Mouse (Mus musculus) heart, embryonic 11.5 days (tissue): ENCODE data around the gene Gnb1. TPM values are rescaled to one million over a fixed set of nuclear protein-coding genes. Genes with fewer than 3 reads are reported as not detected.

Experiments
- ATAC-seq: fragments of 200-750 bp; cut with Nextera tagmentation; replicated peaks from 2 replicates; pipeline ENCODE4 v1.8.0; 2017; ENCODE audit warnings: moderate library complexity; ENCODE audit not compliant: insufficient number of reproducible peaks, low FRiP score, low TSS enrichment
- H3K27ac ChIP-seq: fragments of 300-500 bp; sonication (generic); 2 replicates; pipeline ENCODE4 v1.5.1; 2014; ENCODE audit warnings: mild to moderate bottlenecking, low read depth, low read length
- H3K27me3 ChIP-seq: fragments of 300-500 bp; sonication (generic); 2 replicates; pipeline ENCODE4 v1.6.1; 2014; ENCODE audit warnings: mild to moderate bottlenecking, low read length, mixed read lengths; ENCODE audit not compliant: control insufficient read depth, insufficient read depth
- H3K36me3 ChIP-seq: fragments of 300-500 bp; sonication (generic); 2 replicates; pipeline ENCODE4 v1.6.1; 2014; ENCODE audit warnings: mild to moderate bottlenecking, low read length, moderate library complexity, mixed read lengths; ENCODE audit not compliant: control insufficient read depth, insufficient read depth
- H3K4me1 ChIP-seq: fragments of 300-500 bp; sonication (generic); 2 replicates; pipeline ENCODE4 v1.6.1; 2014; ENCODE audit warnings: low read length; ENCODE audit not compliant: control insufficient read depth, insufficient read depth
- H3K4me2 ChIP-seq: fragments of 300-500 bp; sonication (generic); 2 replicates; pipeline ENCODE4 v1.6.1; 2014; ENCODE audit warnings: mild to moderate bottlenecking, moderate library complexity
- H3K4me3 ChIP-seq: fragments of 300-500 bp; sonication (generic); 2 replicates; pipeline ENCODE4 v1.5.1; 2014; ENCODE audit warnings: low read depth, low read length
- H3K9ac ChIP-seq: fragments of 300-500 bp; sonication (generic); 2 replicates; pipeline ENCODE4 v1.6.1; 2014; ENCODE audit warnings: mild to moderate bottlenecking, low read depth, low read length, moderate library complexity
- H3K9me3 ChIP-seq: fragments of 300-500 bp; sonication (generic); replicated peaks from 2 replicates; pipeline ENCODE4 v1.6.1; 2016; ENCODE audit warnings: low read length; ENCODE audit not compliant: control insufficient read depth
- WGBS: fragments of 180-500 bp; shearing (Covaris S2); extraction: QIAGEN DNeasy Blood & Tissue Kit; methylation state at CpG from one replicate; pipeline ENCODE4 v1.1.7; 2014; ENCODE audit not compliant: insufficient replicate concordance; 5-methylcytosine and 5-hydroxymethylcytosine counted together
- polyA plus RNA-seq: library from polyadenylated mRNA; unstranded; fragments of >200 nt; fragmentation: Nextera tagmentation; extraction: Ambion mirVana; gene quantifications from 2 replicates; pipeline ENCODE4 v1.2.1, GENCODE M21; 2014

Gene Gnb1
- polyA plus RNA-seq, 1 experiment from 2014 or later, result 410 TPM

DNA sequence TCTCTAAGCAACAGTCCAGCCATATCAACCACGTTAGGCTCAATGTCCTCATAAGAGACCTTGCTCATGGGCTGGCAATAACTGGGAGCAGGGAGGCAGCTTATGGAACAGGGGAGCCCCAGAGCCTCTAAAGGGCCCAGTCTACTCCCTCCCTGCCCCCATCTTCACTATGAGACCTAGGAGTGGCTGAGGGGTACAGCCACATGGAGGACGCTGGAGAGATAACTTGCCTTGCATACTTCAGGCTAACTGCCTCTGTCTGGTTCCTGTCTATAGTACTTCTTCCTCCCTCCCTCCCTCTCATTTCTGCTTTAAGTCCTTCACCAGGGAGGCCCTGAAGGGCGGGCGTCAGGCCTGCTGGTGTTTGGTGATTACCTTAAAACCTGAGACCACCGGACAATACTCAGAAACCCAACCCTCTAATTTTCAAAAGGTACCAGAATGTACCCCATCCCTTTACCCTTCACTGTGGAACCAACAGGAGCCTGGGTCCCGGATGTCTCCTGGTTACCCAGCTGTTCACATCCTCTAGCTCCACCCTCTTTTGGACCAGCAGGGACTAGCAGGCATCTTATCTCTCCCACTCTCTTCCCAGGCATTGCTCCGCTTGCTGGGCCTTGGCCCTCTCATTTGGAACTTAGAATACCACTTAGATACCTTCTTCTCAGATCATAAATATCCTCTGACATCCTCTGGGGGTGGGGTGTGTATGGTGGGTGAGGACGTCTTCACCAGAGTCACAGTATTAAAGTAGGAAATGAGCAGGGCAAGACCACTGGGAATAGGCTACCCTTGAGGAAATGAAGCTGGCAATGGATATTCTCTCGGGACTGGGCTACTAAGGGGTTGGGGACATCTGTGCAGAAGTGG lies 1.8 kb upstream of the Gnb1 start:
- Histone ChIP-seq H3K36me3 (no peaks in the 10 kb centered on the region), H3K27ac (peak overlapping the region; percentile 78), H3K4me1 (peaks cover 43% of the 10 kb centered on the region), H3K9ac (no peak overlapping the region), H3K4me2 (no peak overlapping the region), H3K4me3 (no peak overlapping the region), H3K9me3 (no peaks in the 10 kb centered on the region), H3K27me3 (no peaks in the 10 kb centered on the region)
- no peak for ATAC-seq
- WGBS, result 51% methylated on average over 9 of the region's 9 CpGs

- H3K4me1 ChIP-seq, result peaks cover 45% of the 10 kb centered on the region
- H3K9ac ChIP-seq, result peak overlapping the region; percentile 99
- peak overlapping the region; percentile 81 for H3K4me2 ChIP-seq
- ATAC-seq, result no peak
- H3K36me3 ChIP-seq, result no peaks in the 10 kb centered on the region
- H3K9me3 ChIP-seq, result no peaks in the 10 kb centered on the region
- H3K27me3 ChIP-seq, result no peaks in the 10 kb centered on the region
- 40% methylated on average over 5 of the region's 5 CpGs for WGBS
- H3K27ac ChIP-seq, result peak overlapping the region; percentile 91; the same call in 1 of the 2 replicates
- H3K4me3 ChIP-seq, result peak overlapping the region; percentile 71
These were observed 705 bp upstream of the Gnb1 start for GRCm38 (mm10) chr4:155490456-155490855.

GRCm38 (mm10) chr4:155491529-155492130 lies 469 bp downstream of the Gnb1 start:
- peak overlapping the region; percentile 81 for H3K4me2 ChIP-seq
- H3K9ac ChIP-seq, result peak overlapping the region; percentile 99
- no peaks in the 10 kb centered on the region for H3K9me3 ChIP-seq
- no peaks in the 10 kb centered on the region for H3K27me3 ChIP-seq
- H3K4me1 ChIP-seq, result peaks cover 44% of the 10 kb centered on the region
- ATAC-seq, result peak; percentile 43
- peak overlapping the region; percentile 71 for H3K4me3 ChIP-seq
- H3K27ac ChIP-seq, result peak overlapping the region; percentile 91
- under 1% methylated on average over 52 of the region's 54 CpGs for WGBS
- H3K36me3 ChIP-seq, result no peaks in the 10 kb centered on the region

DNA sequence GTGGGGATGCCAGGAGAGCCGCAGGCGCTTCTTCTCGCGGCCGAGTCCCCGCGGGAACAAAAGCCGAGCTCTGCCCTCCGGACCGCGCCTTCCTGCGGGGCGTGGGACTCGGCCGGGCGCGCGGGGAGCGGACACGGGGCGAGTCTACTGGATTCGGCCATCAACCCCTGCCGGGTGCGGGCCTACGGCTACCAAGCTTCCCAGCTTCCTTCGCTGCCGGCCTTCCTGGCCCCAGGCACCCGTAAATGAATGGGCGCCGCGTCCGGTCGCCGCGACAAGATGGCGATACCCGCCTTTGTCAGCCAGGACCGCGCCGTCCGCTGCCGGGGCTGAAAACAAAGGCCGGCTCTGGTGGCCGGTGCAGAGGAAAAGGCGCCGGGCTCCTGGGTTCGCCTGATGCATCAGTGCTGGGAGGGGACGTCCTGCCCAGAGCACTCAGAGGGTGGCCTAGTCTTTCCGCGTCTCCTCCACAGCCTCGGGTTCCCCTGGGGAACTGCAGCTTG lies 1.0 kb downstream of the Gnb1 start:
- Histone ChIP-seq H3K4me2 (peak overlapping the region; percentile 81), H3K4me1 (peaks cover 42% of the 10 kb centered on the region), H3K36me3 (no peaks in the 10 kb centered on the region), H3K4me3 (peak overlapping the region; percentile 71), H3K27me3 (no peaks in the 10 kb centered on the region), H3K27ac (peak overlapping the region; percentile 91), H3K9ac (peak overlapping the region; percentile 99), H3K9me3 (no peaks in the 10 kb centered on the region)
- under 1% methylated on average over 43 of the region's 51 CpGs for WGBS
- ATAC-seq, result no peak

- H3K27me3 ChIP-seq, result no peaks in the 10 kb centered on the region
- H3K27ac ChIP-seq, result no peak overlapping the region
- H3K4me1 ChIP-seq, result peaks cover 19% of the 10 kb centered on the region
- WGBS, result 71% methylated on average over 4 of the region's 4 CpGs
- H3K9ac ChIP-seq, result no peak overlapping the region
- H3K4me2 ChIP-seq, result no peak overlapping the region
- H3K36me3 ChIP-seq, result no peaks in the 10 kb centered on the region
- no peak for ATAC-seq
- no peaks in the 10 kb centered on the region for H3K9me3 ChIP-seq
- no peak overlapping the region for H3K4me3 ChIP-seq
These were observed 3.7 kb downstream of the Gnb1 start for GRCm38 (mm10) chr4:155494891-155495290.

GRCm38 (mm10) chr4:155497963-155498362 lies 6.8 kb downstream of the Gnb1 start:
- Histone ChIP-seq H3K9ac (no peak overlapping the region), H3K4me2 (no peak overlapping the region), H3K36me3 (no peaks in the 10 kb centered on the region), H3K27ac (no peak overlapping the region), H3K4me3 (no peak overlapping the region), H3K4me1 (peaks cover 12% of the 10 kb centered on the region), H3K9me3 (no peaks in the 10 kb centered on the region), H3K27me3 (no peaks in the 10 kb centered on the region)
- no peak for ATAC-seq
- 77% methylated on average over 3 of the region's 3 CpGs for WGBS

DNA sequence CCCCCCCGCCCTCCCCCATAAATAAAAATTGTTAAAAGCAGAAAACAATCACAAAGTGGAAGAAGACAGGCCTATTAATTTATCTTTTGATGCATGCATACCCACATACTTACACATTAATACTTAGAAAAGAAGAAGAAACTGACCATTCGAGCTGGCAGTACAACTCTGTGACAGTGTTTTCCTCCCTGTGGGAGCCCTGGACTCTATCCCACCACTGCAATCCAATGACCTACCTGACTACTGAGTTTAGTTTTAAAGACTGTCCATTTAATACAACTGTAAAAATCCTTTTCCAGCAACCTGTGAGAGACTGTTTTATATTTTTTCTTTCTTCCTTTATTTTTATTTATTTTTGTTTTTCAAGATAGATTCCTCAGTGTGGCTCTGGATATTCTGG lies 10.0 kb downstream of the Gnb1 start:
- Histone ChIP-seq H3K9ac (no peak overlapping the region), H3K27ac (no peak overlapping the region), H3K36me3 (no peaks in the 10 kb centered on the region), H3K9me3 (no peaks in the 10 kb centered on the region), H3K4me1 (peaks cover 9% of the 10 kb centered on the region), H3K4me2 (no peak overlapping the region), H3K4me3 (no peak overlapping the region), H3K27me3 (no peaks in the 10 kb centered on the region)
- WGBS, result 62% methylated on average over 2 of the region's 2 CpGs
- ATAC-seq, result no peak

GRCm38 (mm10) chr4:155505067-155505466 lies 13.9 kb downstream of the Gnb1 start:
- 73% methylated on average over 8 of the region's 8 CpGs for WGBS
- Histone ChIP-seq H3K27me3 (no peaks in the 10 kb centered on the region), H3K9me3 (no peaks in the 10 kb centered on the region), H3K27ac (no peak overlapping the region), H3K4me3 (no peak overlapping the region), H3K9ac (no peak overlapping the region), H3K4me2 (no peak overlapping the region), H3K4me1 (peaks cover 9% of the 10 kb centered on the region), H3K36me3 (no peaks in the 10 kb centered on the region)
- no peak for ATAC-seq
